Mouse (Mus musculus) fat pad, adult 2 months (tissue): ENCODE data around the gene Nppa.

ENCODE experiments used
- DNase-seq: peaks from one replicate; pipeline ENCODE4 v3.0.0-alpha.2; 2011; ENCODE audit warnings: low read depth, low spot score; ENCODE audit errors: extremely low read depth

Nppa gene

DNA sequence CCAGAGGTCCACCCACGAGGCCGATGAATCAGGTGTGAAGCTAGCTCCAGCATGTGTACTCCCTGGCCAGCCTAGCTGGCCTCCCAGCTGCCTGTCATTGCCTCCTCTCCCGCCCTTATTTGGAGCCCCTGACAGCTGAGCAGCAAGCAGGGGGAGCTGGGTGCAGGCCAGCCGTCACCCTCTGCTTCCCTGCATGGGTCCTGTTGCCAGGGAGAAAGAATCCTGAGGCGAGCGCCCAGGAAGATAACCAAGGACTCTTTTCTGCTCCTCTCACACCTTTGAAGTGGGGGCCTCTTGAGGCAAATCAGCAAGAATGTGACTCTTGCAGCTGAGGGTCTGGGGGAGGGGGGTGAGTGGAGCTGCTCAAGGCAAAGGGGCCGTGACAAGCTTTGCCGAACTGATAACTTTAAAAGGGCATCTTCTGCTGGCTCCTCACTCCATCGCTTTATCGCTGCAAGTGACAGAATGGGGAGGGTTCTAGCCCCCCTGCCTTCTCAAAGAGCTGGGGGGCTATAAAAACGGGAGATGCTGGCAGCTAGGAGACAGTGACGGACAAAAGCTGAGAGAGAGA lies at the start of gene Nppa:
Gene Nppa, plus strand, starts transcription at position 521 of the 571 bp plus-strand sequence.
- no peak for DNase-seq

DNA sequence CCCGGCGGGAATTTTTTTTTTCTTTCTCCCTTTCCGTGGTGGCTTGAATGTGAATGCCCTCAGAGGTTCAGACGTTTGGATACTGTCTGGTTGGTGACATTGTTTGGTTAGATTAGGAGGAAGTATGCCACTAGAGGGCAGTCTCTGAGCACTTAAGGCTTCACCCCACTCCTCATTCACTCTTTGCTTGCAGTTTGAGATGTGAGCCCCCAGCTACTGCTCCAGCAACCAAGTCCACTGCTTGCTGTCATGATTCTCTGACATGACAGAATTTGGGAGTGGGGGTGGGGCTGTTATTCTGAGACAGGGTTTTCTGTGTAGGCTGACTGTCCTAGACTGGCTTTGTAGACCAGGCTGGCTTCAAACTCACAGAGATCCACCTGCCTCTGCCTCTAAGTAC lies 46.9 kb upstream of the Nppa start:
- DNase-seq: no peak

DNA sequence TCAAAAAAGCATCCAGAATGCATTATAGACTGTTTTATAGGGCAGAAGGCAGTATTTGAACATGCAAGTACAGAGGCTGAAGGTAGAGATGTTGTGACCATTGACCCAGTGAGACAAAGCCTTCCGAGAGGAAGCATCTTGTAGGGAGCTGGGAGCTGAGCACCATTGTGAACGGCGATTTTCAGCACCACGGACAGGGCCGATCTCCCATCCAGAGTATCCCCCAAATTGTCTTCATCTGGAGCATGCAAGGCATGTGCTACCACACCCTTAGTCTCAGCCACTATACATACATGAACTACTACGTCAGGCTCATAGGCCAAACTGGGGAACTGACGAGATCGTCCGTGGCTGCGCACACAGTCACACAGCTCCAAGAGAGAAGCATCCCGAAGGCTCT lies 43.4 kb upstream of the Nppa start:
- DNase-seq: no peak

DNA sequence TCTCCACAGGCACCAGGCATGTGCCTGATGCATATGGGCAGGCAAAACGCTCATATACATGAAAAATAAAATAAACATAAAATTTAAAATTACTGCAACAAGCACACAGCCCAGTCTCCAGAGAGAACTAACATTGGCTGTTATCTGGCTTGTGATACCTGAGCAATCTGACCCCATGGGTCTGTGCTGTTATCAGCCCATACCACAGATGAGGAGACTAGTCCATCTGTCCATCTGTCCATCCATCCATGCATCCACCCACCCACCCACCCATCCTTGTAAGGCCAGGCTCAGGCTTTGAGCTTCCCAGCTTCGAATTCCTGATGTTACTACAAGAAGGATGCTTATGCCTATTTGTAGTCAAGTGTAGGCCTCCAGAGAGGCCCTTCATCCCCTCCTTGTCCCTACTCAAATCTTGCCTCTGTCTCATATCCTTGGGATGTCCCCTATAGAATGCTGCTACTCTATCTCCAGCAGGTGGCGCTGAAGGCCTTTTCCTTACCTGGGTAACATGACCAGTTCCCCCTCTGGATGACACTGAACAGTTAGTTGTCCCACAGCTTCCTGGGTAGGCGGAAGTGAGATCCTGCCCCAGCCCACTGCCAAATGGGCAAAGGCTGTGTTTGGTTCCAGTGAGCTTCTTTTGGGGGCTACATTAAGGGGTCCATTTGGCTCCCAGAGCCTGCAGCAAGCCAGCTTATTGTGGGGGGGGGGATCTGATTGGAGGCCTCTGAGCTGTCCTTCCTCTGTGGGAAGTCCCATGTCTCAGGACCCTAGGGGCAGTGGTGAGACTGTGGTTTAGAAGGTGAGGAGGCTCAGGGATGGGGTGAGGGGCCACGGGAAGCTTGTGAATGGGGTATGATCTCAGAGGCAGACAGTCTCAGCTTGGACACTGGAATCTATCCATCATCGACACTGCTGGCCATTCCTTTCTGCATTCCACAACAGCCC lies 40.4 kb upstream of the Nppa start:
- no peak for DNase-seq

DNA sequence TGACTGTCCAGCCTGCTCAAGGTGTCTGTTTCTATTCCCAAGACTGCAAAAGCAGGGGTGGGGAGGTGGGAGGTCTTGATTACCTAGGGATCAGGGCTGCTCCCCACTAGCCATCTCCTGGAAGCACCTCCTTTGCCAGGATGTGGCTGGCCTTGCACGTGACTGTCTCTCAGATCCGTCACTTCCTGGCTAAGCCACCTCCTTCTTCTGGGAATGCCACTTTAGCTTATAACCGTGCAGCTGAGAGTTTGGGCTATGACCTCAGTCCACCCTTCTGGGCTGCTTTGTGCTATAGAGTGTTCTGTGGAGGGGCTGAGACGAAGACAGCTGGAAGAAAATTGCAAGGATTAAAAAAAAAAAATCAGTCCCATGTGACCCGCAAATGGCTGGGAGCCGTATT lies 37.7 kb upstream of the Nppa start:
- no peak for DNase-seq

DNA sequence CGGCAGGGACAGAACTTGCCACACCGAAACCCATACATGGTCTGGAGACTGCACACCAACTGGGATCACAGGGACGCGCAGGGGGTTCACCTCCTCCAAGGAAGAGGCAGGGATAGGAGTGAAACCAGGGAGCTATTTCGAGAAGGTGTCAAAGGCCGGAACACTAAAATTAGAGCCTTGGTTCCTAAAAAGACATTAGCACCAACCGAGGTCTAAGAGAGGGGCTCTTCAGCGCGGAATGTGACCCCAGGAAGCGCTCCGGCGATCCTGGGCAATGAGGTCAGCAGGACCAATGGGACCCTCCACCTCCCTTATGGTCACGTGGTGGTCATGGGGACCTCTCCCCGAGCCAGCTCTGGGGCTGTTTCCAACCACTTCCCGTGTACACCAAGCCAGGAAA lies 36.9 kb upstream of the Nppa start:
- no peak for DNase-seq

DNA sequence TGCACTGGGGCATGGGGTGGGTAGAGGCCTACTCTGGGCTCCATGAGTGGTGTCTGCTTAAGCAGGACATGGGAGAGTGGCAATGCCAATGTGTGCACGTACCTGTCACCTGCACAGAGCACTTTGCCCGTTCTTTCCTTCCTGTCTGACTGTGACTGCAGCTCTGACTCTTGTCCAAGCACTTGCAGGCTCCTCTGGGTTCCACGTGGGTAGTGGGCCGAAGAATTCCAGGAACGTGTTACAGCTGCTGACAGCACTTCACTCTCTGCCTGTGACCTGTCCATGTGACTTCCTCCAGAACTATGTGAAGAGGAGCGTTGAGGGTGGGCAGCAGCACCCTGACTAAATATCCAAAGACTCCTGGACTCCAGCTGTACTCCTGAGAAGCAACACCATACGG lies 34.8 kb upstream of the Nppa start:
- DNase-seq: no peak

DNA sequence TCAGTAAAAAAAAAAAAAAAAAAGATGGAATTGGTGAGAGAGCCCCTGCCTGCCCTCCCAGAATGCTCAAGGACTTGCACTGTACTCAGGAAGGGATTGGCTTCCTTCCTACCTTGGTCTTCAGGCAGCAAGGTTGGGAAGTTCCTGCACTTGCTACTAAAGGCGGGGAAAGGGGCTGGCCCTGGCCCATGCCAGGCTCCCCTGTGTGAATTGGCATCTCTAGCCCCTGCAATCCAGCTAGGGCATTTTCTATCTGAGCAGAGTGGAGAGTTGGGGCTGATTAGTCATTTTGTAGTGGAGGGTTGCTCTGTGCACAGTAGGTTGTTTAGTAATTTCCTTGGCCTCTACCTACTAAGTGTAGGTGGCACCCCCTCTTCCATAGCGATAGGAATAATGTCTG lies 31.7 kb upstream of the Nppa start:
- DNase-seq: no peak

DNA sequence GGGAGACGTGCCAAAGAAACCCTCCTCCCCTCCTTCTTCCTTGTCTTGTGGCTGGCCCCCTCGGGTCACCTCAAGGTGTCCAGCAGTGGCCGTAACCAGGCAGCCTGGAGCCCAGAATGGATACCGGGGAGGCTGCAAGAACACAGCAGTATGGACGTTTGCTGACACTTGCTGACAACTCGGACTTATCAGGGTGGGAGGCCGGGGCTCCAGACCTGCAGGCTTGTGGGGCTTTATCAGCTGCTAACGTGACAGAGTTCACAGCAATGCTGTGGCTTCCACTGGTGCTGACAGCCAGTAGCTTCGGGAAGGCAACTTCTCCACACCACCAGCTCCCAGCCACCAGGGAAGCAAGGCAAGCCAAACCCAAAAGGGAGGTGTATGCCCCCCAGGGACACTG lies 31.2 kb upstream of the Nppa start:
- DNase-seq: no peak

DNA sequence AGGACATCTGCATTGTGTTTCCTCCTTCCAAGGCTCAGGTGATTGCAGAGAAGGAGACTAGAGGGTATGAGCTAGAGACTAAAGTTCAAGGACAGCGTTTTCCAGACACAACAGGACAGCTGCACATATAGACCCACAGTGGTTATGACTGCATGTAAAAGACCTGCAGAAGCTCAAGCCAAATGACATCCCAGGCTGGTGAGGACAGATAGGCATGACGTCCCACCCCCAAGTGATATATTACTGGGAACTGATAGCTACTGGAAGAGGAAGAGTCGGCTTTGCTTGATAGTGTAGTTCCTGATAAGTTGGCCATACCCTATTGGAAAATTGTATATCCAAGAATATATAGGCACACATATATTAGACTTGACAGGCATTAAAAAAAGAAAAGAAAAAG lies 24.3 kb upstream of the Nppa start:
- no peak for DNase-seq

DNA sequence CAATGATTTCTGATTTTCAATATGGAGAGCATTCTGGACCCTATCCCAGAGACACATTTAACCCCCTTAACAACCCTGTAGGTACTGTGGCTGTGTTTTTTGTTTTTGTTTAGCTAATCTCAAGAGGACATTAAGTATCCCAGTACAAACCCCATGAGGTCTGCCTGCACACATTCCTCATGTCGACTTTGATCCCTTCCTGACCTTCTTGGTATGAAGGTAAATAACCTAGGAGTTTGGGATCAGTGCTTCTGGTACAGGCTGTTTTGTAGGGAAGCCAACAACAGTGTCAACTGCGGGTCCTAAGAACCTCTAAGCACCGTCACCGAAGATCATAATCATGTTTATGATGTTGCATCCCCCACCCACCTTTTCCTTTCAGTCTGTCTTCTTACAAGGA lies 22.8 kb upstream of the Nppa start:
- no peak for DNase-seq

DNA sequence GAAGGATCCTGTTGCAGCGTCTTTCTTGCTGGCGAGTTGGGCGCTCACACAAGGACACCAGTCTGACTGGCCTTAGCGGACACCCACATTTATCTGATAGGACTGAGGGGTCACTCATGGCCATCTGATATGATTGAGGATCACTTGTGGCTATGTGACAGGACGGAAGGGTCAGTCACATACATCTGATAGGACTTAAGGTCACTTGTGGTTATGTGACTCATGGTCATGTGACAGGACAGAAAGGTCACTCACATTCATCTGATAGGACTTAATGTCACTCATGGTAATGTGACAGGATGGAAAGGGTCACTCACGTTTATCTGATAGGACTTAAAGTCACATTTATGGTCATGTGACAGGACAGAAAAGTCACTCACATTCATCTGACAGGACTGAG lies 22.1 kb upstream of the Nppa start:
- DNase-seq: no peak

DNA sequence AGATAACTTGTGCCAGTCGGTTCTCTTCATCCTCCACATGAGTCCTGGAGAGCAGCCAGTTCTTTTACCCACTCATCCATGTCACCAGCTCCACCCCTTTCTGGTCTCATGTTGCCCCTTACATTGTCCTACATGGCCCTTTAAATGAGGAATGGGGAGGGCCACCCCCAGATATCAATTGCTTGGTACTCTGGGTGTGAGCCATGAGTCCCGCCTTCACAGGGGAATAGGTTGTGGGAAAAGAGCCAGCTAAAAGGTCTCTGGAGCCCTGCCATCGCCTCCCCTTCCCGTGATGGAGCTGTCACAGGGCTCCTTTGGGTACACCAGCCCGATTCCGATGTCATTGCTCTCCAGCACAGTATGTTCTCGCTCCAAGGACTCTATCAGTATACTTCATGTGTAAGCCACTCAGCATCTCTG lies 21.1 kb upstream of the Nppa start:
- DNase-seq: no peak

DNA sequence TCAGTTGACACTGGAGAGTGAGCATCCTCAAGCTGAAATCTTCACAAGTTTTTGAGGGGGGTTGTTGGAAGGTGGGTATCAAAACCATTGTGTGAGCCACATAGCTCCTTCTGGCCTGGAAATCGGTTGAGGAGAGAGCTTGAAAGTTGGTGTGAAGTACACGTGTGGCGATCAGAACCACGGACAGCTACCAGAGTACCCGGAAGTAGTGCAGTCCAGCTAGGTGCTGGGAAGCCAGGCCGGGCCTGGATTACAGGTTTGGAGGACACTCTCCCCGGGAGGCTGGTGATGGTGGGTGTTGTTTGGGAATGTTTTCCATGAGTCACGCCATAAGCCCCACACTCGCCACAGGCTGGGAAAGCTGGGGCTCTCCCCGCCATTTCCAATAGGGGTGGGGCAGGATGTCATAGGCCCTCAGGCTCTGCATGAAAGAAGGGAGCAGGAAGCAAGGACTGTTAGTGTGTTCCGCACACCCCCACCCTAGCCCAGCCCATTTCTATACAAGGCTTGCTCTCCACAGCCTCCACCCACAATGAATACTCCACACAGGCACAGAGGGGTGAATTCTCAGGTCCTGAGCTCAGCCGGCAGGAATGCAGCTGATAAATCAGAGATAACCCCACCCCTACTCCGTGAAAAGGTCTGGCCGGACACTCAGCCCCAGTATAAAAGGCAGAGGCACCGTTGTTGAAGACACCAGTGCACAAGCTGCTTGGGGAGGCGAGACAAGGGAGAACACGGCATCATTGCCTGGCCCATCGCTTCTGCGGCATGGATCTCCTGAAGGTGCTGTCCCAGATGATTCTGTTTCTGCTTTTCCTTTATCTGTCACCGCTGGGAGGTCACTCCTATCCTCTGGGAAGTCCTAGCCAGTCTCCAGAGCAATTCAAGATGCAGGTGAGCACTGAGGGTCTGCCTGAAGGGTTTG lies 15.1 kb upstream of the Nppa start, which contains the start of gene Nppb:
Gene Nppb, plus strand, starts transcription at position 584 of the 928 bp plus-strand sequence.
- no peak for DNase-seq

DNA sequence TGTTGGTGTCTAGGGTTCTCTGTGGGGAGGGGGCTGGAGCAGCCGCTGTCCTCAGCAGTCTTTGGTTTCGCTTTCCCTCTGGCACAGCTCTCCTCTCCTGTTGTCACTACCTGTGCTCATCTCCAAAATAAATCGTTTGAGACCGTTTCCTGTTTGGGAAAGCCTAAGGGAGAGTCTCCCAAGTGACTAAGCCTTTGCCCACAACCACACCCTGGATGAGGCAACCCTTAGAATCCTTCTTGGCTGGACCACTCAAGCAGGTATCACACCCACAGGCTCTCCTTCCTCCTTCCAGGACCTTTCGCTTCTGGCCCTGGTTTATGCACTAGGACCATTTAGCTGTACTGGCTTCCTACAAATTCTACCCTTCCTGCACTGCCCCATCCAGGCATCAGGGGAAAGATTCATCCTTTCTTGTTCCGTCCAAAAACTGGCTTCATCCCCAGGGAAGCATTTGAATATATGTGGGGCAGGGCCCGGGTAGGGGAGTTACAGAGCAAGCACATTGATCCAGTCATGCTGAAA lies 6.9 kb upstream of the Nppa start:
- DNase-seq: no peak

DNA sequence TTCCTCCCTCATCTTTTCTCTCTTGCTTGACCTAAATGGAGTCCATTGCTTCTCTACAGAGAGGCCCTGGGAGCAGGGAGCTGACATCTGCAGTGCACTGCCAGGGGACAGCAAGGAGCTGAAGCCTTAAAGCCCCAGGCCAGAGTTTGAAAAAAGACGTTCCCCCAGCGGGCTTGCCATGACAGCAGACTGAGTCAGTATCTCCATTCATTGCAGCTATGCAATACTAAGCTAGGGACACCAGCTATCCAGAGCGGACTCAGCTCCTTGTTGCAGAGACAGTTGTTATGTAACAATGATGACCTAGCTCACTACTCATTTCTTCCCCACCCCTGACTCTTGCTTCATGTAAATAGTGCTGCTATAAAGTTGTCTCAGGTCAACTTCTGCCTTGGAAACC lies 5.2 kb upstream of the Nppa start:
- no peak for DNase-seq

DNA sequence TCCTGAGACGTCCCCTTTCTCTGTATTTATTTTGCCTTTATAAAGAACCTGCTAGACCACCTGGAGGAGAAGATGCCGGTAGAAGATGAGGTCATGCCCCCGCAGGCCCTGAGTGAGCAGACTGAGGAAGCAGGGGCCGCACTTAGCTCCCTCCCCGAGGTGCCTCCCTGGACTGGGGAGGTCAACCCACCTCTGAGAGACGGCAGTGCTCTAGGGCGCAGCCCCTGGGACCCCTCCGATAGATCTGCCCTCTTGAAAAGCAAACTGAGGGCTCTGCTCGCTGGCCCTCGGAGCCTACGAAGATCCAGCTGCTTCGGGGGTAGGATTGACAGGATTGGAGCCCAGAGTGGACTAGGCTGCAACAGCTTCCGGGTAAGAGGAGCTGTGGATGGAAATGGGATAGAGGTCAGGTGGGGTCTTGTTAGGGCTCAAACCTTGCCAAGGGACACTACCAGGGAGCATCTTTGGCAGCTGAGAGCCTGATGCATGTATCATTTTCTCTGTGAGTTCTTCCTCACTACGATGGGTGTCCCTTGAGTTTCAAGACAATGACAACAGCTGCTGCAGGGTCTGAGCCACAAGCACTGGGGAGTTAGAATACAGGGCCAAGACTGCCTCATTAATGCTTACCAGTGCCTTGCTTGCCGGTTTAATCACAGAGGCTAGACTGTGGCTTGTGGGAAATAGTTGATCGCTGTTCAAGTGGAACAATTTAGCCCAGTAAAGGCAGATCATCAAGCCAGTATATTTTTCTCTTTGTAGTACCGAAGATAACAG lies 679 bp downstream of the Nppa start:
- no peak for DNase-seq

DNA sequence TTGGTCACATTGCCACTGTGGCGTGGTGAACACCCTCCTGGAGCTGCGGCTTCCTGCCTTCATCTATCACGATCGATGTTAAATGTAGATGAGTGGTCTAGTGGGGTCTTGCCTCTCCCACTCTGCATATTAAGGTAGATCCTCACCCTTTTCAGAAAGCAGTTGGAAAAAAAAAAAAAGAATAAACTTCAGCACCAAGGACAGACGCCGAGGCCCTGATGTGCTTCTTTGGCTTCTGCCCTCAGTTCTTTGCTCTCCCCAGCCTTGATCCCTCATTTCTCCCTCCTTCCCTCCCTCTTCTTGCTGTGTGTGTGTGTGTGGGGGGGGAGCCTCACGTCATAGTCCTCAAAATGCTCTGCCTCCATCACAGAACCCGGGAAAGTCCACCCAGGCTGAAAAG lies 1.3 kb downstream of the Nppa start:
- no peak for DNase-seq

DNA sequence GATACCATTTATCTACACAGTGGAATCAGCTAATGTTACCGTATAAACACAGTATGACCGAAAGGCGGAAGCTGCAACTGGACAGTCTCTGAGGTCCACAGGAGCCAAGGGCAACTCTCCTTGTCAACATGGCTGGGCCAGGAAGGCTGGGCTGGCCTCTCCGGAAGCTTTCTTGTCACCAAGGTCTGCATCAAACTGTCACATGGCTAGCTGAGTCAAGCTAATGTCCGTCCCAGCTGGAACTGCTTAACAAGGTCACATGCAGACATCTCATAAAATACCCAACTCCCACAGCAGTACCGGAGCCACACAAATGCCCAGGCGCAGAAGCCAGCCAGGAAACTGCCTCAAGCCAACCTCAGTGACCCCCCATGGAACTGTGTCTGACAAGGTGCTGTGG lies 3.8 kb downstream of the Nppa start:
- DNase-seq: no peak

DNA sequence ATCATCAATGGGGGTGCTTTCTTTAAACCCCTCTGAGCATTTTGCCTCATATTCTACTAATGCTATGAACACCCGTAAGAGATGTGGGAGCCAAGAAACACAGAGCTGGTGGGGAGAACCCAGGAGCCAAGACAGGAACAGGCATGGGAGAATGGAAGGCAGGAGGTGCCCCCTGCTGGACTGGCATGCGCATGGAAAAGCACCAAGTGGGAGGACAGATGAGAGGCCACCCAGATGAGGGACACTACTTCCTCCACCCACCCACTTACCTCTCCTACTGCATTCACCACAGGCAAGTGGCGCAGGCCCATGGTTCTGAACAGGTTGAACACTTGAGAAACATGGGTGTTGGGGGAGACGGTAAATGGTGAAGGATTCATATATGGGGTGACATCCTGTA lies 7.9 kb downstream of the Nppa start:
- DNase-seq: no peak
